19 mouse cellular contexts compared by ENCODE assay signal in the genomic region with DNA sequence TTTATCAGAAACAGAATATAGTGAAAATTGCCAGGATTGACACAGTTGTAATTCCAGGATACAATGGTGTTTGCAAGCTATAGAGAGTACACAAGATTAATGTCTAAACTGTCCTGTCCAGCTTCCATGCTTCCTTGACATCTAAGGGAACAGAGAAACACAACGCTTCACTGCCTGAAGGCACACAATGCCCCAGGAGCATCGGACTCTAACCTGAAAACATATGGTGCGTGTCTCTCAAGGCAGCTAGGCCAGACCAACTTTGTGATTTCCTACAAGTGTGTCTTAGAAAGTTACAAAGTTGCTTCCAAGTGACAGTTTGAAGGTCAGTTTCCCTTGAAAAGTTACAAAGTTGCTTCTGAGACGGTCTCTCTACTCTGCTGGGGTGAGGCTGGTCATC. TPM values are rescaled to one million over a fixed set of nuclear protein-coding genes. Genes with fewer than 3 reads are reported as not detected.
"Had no signal": no experiment of that assay in that cellular context is flagged by ENCODE, and none has a peak within 500 bp of the region (broad histone marks: within the 10 kb centered on the region; RNA-seq: fewer than 3 reads in every experiment).

No protein-coding gene starts in this region.

- H3K9me3 ChIP-seq: lung, embryonic 15.5 days; megakaryocyte, embryonic 14.5 days; midbrain, embryonic 13.5 days; midbrain, embryonic 15.5 days; neural tube, embryonic 12.5 days; stomach, embryonic 15.5 days had no signal

- DNase-seq: lung, adult 2 months; lung, postnatal 14 days; lung, postnatal 36 days; right cerebral cortex, postnatal 14 days; thymus, adult 2 months; thymus, postnatal 25 days; thymus, postnatal 4 days had no signal

- H3K4me3 ChIP-seq: lung, embryonic 15.5 days; megakaryocyte, embryonic 14.5 days; midbrain, embryonic 13.5 days; midbrain, embryonic 15.5 days; neural tube, embryonic 12.5 days; stomach, embryonic 15.5 days had no signal

- H3K4me1 ChIP-seq: lung, embryonic 15.5 days; neural tube, embryonic 12.5 days; stomach, embryonic 15.5 days had no signal

- H3K27me3 ChIP-seq: lung, embryonic 15.5 days; megakaryocyte, embryonic 14.5 days; midbrain, embryonic 13.5 days; midbrain, embryonic 15.5 days; neural tube, embryonic 12.5 days; stomach, embryonic 15.5 days had no signal

- H3K27ac ChIP-seq: lung, embryonic 15.5 days; macrophage; midbrain, embryonic 13.5 days; midbrain, embryonic 15.5 days; neural tube, embryonic 12.5 days; stomach, embryonic 15.5 days; stomach, postnatal 0 days had no signal

RNA-seq across cellular contexts. Expression of gene Drd1, which starts 41.7 kb away (rescaled TPM):
- total RNA-seq: megakaryocyte progenitor cell, adult 5-6 weeks; monocyte, adult 5-6 weeks; neutrophil, adult 5-6 weeks had no signal
- polyA plus RNA-seq: lung, adult 2 months; spleen, adult 2 months had no signal
